Mouse (Mus musculus) embryonic facial prominence, embryonic 15.5 days (tissue): Measurements from ENCODE around the gene Traf3ip1. TPM values are rescaled to one million over a fixed set of nuclear protein-coding genes. Genes with fewer than 3 reads are reported as not detected.

Source experiments
- ATAC-seq: fragments of 200-750 bp; cut with Nextera tagmentation; 2 replicates; pipeline ENCODE4 v1.8.0; 2017; ENCODE audit warnings: low read depth, moderate TSS enrichment; ENCODE audit not compliant: insufficient number of reproducible peaks, low FRiP score, low TSS enrichment
- H3K27ac ChIP-seq: fragments of 300-500 bp; sonication (generic); replicated peaks from 2 replicates; pipeline ENCODE4 v1.5.1; 2015; ENCODE audit warnings: mild to moderate bottlenecking, inconsistent platforms
- H3K27me3 ChIP-seq: fragments of 300-500 bp; sonication (generic); 2 replicates; pipeline ENCODE4 v1.6.1; 2015; ENCODE audit warnings: inconsistent platforms
- H3K36me3 ChIP-seq: fragments of 300-500 bp; sonication (generic); 2 replicates; pipeline ENCODE4 v1.6.1; 2015; ENCODE audit warnings: mild to moderate bottlenecking, inconsistent platforms
- H3K4me1 ChIP-seq: fragments of 300-500 bp; sonication (generic); 2 replicates; pipeline ENCODE4 v1.6.1; 2015; ENCODE audit warnings: inconsistent platforms
- H3K4me2 ChIP-seq: fragments of 300-500 bp; sonication (generic); replicated peaks from 2 replicates; pipeline ENCODE4 v1.6.1; 2015; ENCODE audit warnings: mild to moderate bottlenecking, inconsistent platforms
- H3K4me3 ChIP-seq: fragments of 300-500 bp; sonication (generic); replicated peaks from 2 replicates; pipeline ENCODE4 v1.5.1; 2015; ENCODE audit warnings: mild to moderate bottlenecking, inconsistent platforms
- H3K9ac ChIP-seq: fragments of 300-500 bp; sonication (generic); 2 replicates; pipeline ENCODE4 v1.6.1; 2015; ENCODE audit warnings: inconsistent platforms
- H3K9me3 ChIP-seq: fragments of 300-500 bp; sonication (generic); replicated peaks from 2 replicates; pipeline ENCODE4 v1.6.1; 2016; ENCODE audit warnings: inconsistent platforms
- WGBS: fragments of 180-500 bp; shearing (Covaris S2); methylation state at CpG from one replicate; pipeline ENCODE4 v1.1.7; 2015; 5-methylcytosine and 5-hydroxymethylcytosine counted together
- polyA plus RNA-seq: library from polyadenylated mRNA; unstranded; fragments of >200 nt; fragmentation: Nextera tagmentation; extraction: Ambion mirVana; gene quantifications from 2 replicates; pipeline ENCODE4 v1.2.1, GENCODE M21; 2015

Gene Traf3ip1
- polyA plus RNA-seq, 1 experiment from 2014 or later = 12.6 TPM

- no peak for ATAC-seq
- Histone ChIP-seq H3K27ac (no peak overlapping the region), H3K4me1 (peaks cover 13% of the 10 kb centered on the region; the same call in 1 of the 2 replicates), H3K36me3 (0 out of 2 replicates have a peak, but pooled peaks cover 4% of the 10 kb centered on the region), H3K9ac (no peak overlapping the region), H3K9me3 (no peaks in the 10 kb centered on the region), H3K4me3 (no peak overlapping the region), H3K4me2 (no peak overlapping the region), H3K27me3 (no peaks in the 10 kb centered on the region)
- 69% methylated on average over 6 of the region's 6 CpGs for WGBS
These were observed 66.8 kb downstream of the Traf3ip1 start for GRCm38 (mm10) chr1:91561226-91561625.

GRCm38 (mm10) chr1:91562977-91563590 is 68.6 kb downstream of the Traf3ip1 start:
- WGBS = 81% methylated on average over 4 of the region's 4 CpGs
- no peaks in the 10 kb centered on the region for H3K27me3 ChIP-seq

GRCm38 (mm10) chr1:91564004-91564403 is 69.6 kb downstream of the Traf3ip1 start:
- Histone ChIP-seq H3K36me3 (0 out of 2 replicates have a peak, but pooled peaks cover 4% of the 10 kb centered on the region), H3K27me3 (no peaks in the 10 kb centered on the region), H3K4me2 (no peak overlapping the region), H3K4me3 (no peak overlapping the region), H3K9ac (no peak overlapping the region), H3K4me1 (peaks cover 13% of the 10 kb centered on the region; the same call in 1 of the 2 replicates), H3K9me3 (no peaks in the 10 kb centered on the region), H3K27ac (no peak overlapping the region)
- no peak for ATAC-seq
- WGBS = 77% methylated on average over 3 of the region's 3 CpGs

More at GRCm38 (mm10) chr1:91562977-91563590, 68.6 kb downstream of the Traf3ip1 start:
- H3K9ac ChIP-seq = no peak overlapping the region
- no peak overlapping the region for H3K4me2 ChIP-seq
- peaks cover 13% of the 10 kb centered on the region; the same call in 1 of the 2 replicates for H3K4me1 ChIP-seq
- no peaks in the 10 kb centered on the region for H3K9me3 ChIP-seq
- no peak overlapping the region for H3K27ac ChIP-seq
- no peak overlapping the region for H3K4me3 ChIP-seq
- no peak for ATAC-seq
- 0 out of 2 replicates have a peak, but pooled peaks cover 4% of the 10 kb centered on the region for H3K36me3 ChIP-seq

- Histone ChIP-seq H3K27me3 (no peaks in the 10 kb centered on the region), H3K27ac (no peak overlapping the region), H3K9ac (no peak overlapping the region), H3K4me1 (peaks cover 13% of the 10 kb centered on the region; the same call in 1 of the 2 replicates), H3K9me3 (no peaks in the 10 kb centered on the region), H3K36me3 (0 out of 2 replicates have a peak, but pooled peaks cover 1% of the 10 kb centered on the region), H3K4me2 (no peak overlapping the region), H3K4me3 (no peak overlapping the region)
- ATAC-seq = no peak
- WGBS = 35% methylated on average over 6 of the region's 6 CpGs
These were observed 70.2 kb downstream of the Traf3ip1 start for GRCm38 (mm10) chr1:91564598-91564997.

- Histone ChIP-seq H3K27ac (no peak overlapping the region), H3K9ac (no peak overlapping the region), H3K4me3 (no peak overlapping the region), H3K4me2 (no peak overlapping the region), H3K9me3 (no peaks in the 10 kb centered on the region), H3K27me3 (no peaks in the 10 kb centered on the region), H3K4me1 (peaks cover 11% of the 10 kb centered on the region; the same call in 1 of the 2 replicates), H3K36me3 (no peaks in the 10 kb centered on the region)
- 88% methylated on average over 2 of the region's 2 CpGs for WGBS
- ATAC-seq = no peak
These were observed 72.8 kb downstream of the Traf3ip1 start for GRCm38 (mm10) chr1:91567269-91567668.

GRCm38 (mm10) chr1:91572458-91572857 is 78.0 kb downstream of the Traf3ip1 start:
- no peak for ATAC-seq
- Histone ChIP-seq H3K36me3 (no peaks in the 10 kb centered on the region), H3K4me3 (no peak overlapping the region), H3K4me2 (no peak overlapping the region), H3K27ac (no peak overlapping the region), H3K4me1 (no peaks in the 10 kb centered on the region), H3K27me3 (no peaks in the 10 kb centered on the region), H3K9me3 (no peaks in the 10 kb centered on the region), H3K9ac (no peak overlapping the region)
- 84% methylated on average over 10 of the region's 10 CpGs for WGBS

GRCm38 (mm10) chr1:91574208-91574607 is 79.8 kb downstream of the Traf3ip1 start:
- ATAC-seq = no peak
- no peak overlapping the region for H3K27ac ChIP-seq
- H3K36me3 ChIP-seq = no peaks in the 10 kb centered on the region
- no peaks in the 10 kb centered on the region for H3K9me3 ChIP-seq
- no peak overlapping the region for H3K4me2 ChIP-seq
- no peak overlapping the region for H3K9ac ChIP-seq
- no peaks in the 10 kb centered on the region for H3K27me3 ChIP-seq
- H3K4me1 ChIP-seq = no peaks in the 10 kb centered on the region
- 69% methylated on average over 3 of the region's 3 CpGs for WGBS
- no peak overlapping the region for H3K4me3 ChIP-seq

GRCm38 (mm10) chr1:91577883-91578517 is 83.6 kb downstream of the Traf3ip1 start:
- no peak overlapping the region for H3K27ac ChIP-seq
- ATAC-seq = no peak
- H3K9ac ChIP-seq = no peak overlapping the region
- H3K36me3 ChIP-seq = no peaks in the 10 kb centered on the region
- H3K4me2 ChIP-seq = no peak overlapping the region
- WGBS = 76% methylated on average over 7 of the region's 7 CpGs
- H3K4me3 ChIP-seq = no peak overlapping the region
- H3K4me1 ChIP-seq = no peaks in the 10 kb centered on the region
- no peaks in the 10 kb centered on the region for H3K9me3 ChIP-seq
- no peaks in the 10 kb centered on the region for H3K27me3 ChIP-seq

Other genes with a start within 250 kb of the Traf3ip1 start
- 67.0 and 67.6 TPM in 2 replicates for gene Ube2f, start 244.3 kb upstream of the Traf3ip1 start, polyA plus RNA-seq
- 12.7 and 14.0 TPM in 2 replicates for gene Scly, start 196.3 kb upstream of the Traf3ip1 start, polyA plus RNA-seq
- gene Espnl, start 172.6 kb upstream of the Traf3ip1 start, polyA plus RNA-seq = 0.04 TPM in 1 of 2 replicates, not detected in the other
- 4.4 and 6.3 TPM in 2 replicates for gene Klhl30, start 143.6 kb upstream of the Traf3ip1 start, polyA plus RNA-seq
- 2.2 and 2.4 TPM in 2 replicates for gene Erfe, start 128.2 kb upstream of the Traf3ip1 start, polyA plus RNA-seq
- gene Ilkap, start 95.8 kb upstream of the Traf3ip1 start, polyA plus RNA-seq = 148 TPM in 2 replicates
- 144 and 145 TPM in 2 replicates for gene Hes6, start 80.6 kb upstream of the Traf3ip1 start, polyA plus RNA-seq
- gene Per2, start 35.3 kb upstream of the Traf3ip1 start, polyA plus RNA-seq = 3.6 and 4.4 TPM in 2 replicates
- gene Asb1, start 45.9 kb downstream of the Traf3ip1 start, polyA plus RNA-seq = 4.7 and 5.6 TPM in 2 replicates